Mouse (Mus musculus) liver, embryonic 18 days (tissue): ENCODE data around the gene Scfd1. TPM values are rescaled to one million over a fixed set of nuclear protein-coding genes. Genes with fewer than 3 reads are reported as not detected.

Experiments used
- polyA plus RNA-seq: library from polyadenylated mRNA; depleted of rRNA; stranded (reverse); fragments of >200 nt; gene quantifications from 2 replicates; pipeline ENCODE4 v1.2.3, GENCODE M21; 2012; rRNA removed

Scfd1 gene
- 20.4 and 20.8 TPM in 2 replicates for polyA plus RNA-seq

GRCm38 (mm10) chr12:51377003-51377887, at the start of gene Scfd1:
Gene Scfd1 (plus strand): TSS chr12:51377510.

GRCm38 (mm10) chr12:51347988-51348697, 29.2 kb upstream of the Scfd1 start, which contains the start of gene G2e3:
Gene G2e3 (plus strand): TSS chr12:51348061.

Other genes with a start within 250 kb of the Scfd1 start
- gene G2e3, start 29.4 kb upstream of the Scfd1 start, polyA plus RNA-seq: 4.9 and 5.3 TPM in 2 replicates
- 0.02 TPM in 2 replicates for gene Coch, start 215.8 kb downstream of the Scfd1 start, polyA plus RNA-seq